Mouse (Mus musculus) liver, adult 2 months (tissue): Measurements from ENCODE around the gene Otos. TPM values are rescaled to one million over a fixed set of nuclear protein-coding genes. Genes with fewer than 3 reads are reported as not detected.

Experiments used
- DNase-seq: peaks from one replicate; pipeline ENCODE4 v3.0.0-alpha.2; 2011; ENCODE audit warnings: low read depth, low spot score; ENCODE audit errors: extremely low read depth
- H3K27ac ChIP-seq: fragments of 200-500 bp; replicated peaks from 2 replicates; pipeline ENCODE4 v1.5.1; 2012; ENCODE audit warnings: low read depth, mild to moderate bottlenecking, control low read depth, inconsistent platforms, low read length; ENCODE audit not compliant: insufficient read depth
- H3K27me3 ChIP-seq: fragments of 200-500 bp; 2 replicates; pipeline ENCODE4 v1.6.1; 2012; ENCODE audit warnings: mild to moderate bottlenecking, moderate library complexity, low read length, inconsistent platforms; ENCODE audit not compliant: control insufficient read depth, insufficient read depth
- H3K36me3 ChIP-seq: fragments of 200-500 bp; 2 replicates; pipeline ENCODE4 v1.6.1; 2012; ENCODE audit warnings: low read length, inconsistent platforms; ENCODE audit not compliant: control insufficient read depth, insufficient read depth
- H3K4me1 ChIP-seq: fragments of 200-500 bp; 2 replicates; pipeline ENCODE4 v1.6.1; 2011; ENCODE audit warnings: low read length; ENCODE audit not compliant: control insufficient read depth, insufficient read depth
- H3K4me3 ChIP-seq: fragments of 200-500 bp; 2 replicates; pipeline ENCODE4 v1.5.1; 2011; ENCODE audit warnings: low read depth, mild to moderate bottlenecking, control low read depth, low read length, moderate library complexity; ENCODE audit not compliant: insufficient read depth
- H3K79me2 ChIP-seq: fragments of 200-500 bp; 2 replicates; pipeline ENCODE4 v1.6.1; 2012; ENCODE audit warnings: inconsistent platforms, mild to moderate bottlenecking, low read length, moderate library complexity; ENCODE audit not compliant: control insufficient read depth, insufficient read depth
- H3K9ac ChIP-seq: fragments of 200-500 bp; 2 replicates; pipeline ENCODE4 v1.6.1; 2012; ENCODE audit warnings: low read depth, mild to moderate bottlenecking, control low read depth, inconsistent platforms, low read length
- CTCF ChIP-seq: fragments of 200-500 bp; IDR thresholded peaks from 2 replicates; pipeline ENCODE4 v1.5.1; 2011; ENCODE audit warnings: low read depth, low read length, control low read depth
- POLR2A ChIP-seq: fragments of 200-500 bp; IDR thresholded peaks from 2 replicates; pipeline ENCODE4 v1.6.1; 2011; ENCODE audit warnings: low read length, control low read depth; ENCODE audit not compliant: insufficient read depth; ENCODE audit errors: extremely low read depth
- WGBS: fragments of 180-500 bp; shearing (Covaris S2); methylation state at CpG from one replicate; pipeline ENCODE4 v1.1.7; 2018; 5-methylcytosine and 5-hydroxymethylcytosine counted together
- polyA plus RNA-seq: library from polyadenylated mRNA; depleted of rRNA; stranded (reverse); fragments of >200 nt; gene quantifications from 2 replicates; pipeline ENCODE4 v1.2.3, GENCODE M21; 2012; rRNA removed
- total RNA-seq: library from RNA; depleted of rRNA; stranded (reverse); fragments of >200 nt; gene quantifications from 2 replicates; pipeline ENCODE4 v1.2.3, GENCODE M21; 2014; rRNA removed

Gene Otos
- total and polyA plus RNA-seq, 2 experiments: not detected

DNA sequence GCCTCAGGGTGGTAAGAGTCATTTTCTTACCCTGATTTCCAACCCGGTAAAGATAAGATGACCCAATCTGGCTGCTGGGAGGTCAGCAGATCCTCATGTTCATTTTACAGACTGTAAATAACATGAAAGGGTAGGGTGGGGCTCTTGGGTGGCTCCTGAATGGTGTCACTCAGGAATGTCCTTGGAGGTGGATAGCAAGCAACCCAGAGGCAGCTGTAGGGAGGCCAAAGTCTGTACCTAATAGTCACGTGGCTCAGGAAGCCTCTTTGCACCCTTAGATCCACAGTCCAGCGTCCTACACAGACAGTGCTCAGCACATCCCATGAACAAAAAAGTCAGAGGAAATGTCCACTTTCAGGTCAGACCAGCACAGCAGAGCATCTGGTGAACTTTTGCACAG, 52.6 kb downstream of the Otos start:
- no peak for DNase-seq
- no peaks in the 10 kb centered on the region for H3K27me3 ChIP-seq
- no peaks in the 10 kb centered on the region for H3K79me2 ChIP-seq
- H3K4me3 ChIP-seq: no peak overlapping the region
- no peak overlapping the region for H3K27ac ChIP-seq
- TF ChIP-seq CTCF: no peak
- TF ChIP-seq POLR2A: no peak
- H3K9ac ChIP-seq: no peak overlapping the region
- H3K4me1 ChIP-seq: no peaks in the 10 kb centered on the region
- 75% methylated on average over 3 of the region's 3 CpGs for WGBS
- H3K36me3 ChIP-seq: no peaks in the 10 kb centered on the region

Other genes starting within 250 kb of the Otos start
- 111 and 126 TPM in 2 replicates for gene Ndufa10, start 175.0 kb downstream of the Otos start, total RNA-seq
- gene Ndufa10, start 175.0 kb downstream of the Otos start, polyA plus RNA-seq: 140 and 143 TPM in 2 replicates
- not detected in 2 replicates for gene Olfr1416, start 163.7 kb downstream of the Otos start, total RNA-seq
- not detected in 2 replicates for gene Olfr1416, start 163.7 kb downstream of the Otos start, polyA plus RNA-seq
- gene Olfr1415, start 152.7 kb downstream of the Otos start, total RNA-seq: not detected in 2 replicates
- gene Olfr1415, start 152.7 kb downstream of the Otos start, polyA plus RNA-seq: not detected in 2 replicates
- gene Olfr1414, start 130.2 kb downstream of the Otos start, total RNA-seq: not detected in 2 replicates
- gene Olfr1414, start 130.2 kb downstream of the Otos start, polyA plus RNA-seq: not detected in 2 replicates
- not detected in 2 replicates for gene Olfr1413, start 77.5 kb downstream of the Otos start, total RNA-seq
- gene Olfr1413, start 77.5 kb downstream of the Otos start, polyA plus RNA-seq: not detected in 2 replicates
- not detected in 2 replicates for gene Olfr1412, start 63.1 kb downstream of the Otos start, total RNA-seq
- gene Olfr1412, start 63.1 kb downstream of the Otos start, polyA plus RNA-seq: not detected in 2 replicates
- gene Olfr1411, start 54.4 kb downstream of the Otos start, total RNA-seq: not detected in 2 replicates
- gene Olfr1411, start 54.4 kb downstream of the Otos start, polyA plus RNA-seq: not detected in 2 replicates
- not detected in 2 replicates for gene Olfr1410, start 43.1 kb downstream of the Otos start, total RNA-seq
- gene Olfr1410, start 43.1 kb downstream of the Otos start, polyA plus RNA-seq: not detected in 2 replicates
- gene Olfr12, start 31.1 kb downstream of the Otos start, total RNA-seq: not detected in 2 replicates
- gene Olfr12, start 31.1 kb downstream of the Otos start, polyA plus RNA-seq: not detected in 2 replicates
- gene Cops9, start 6.9 kb downstream of the Otos start, total RNA-seq: 121 and 145 TPM in 2 replicates
- gene Cops9, start 6.9 kb downstream of the Otos start, polyA plus RNA-seq: 72.0 and 77.3 TPM in 2 replicates
- gene Gpc1, start 182.8 kb upstream of the Otos start, total RNA-seq: 0.92 and 1.2 TPM in 2 replicates
- gene Gpc1, start 182.8 kb upstream of the Otos start, polyA plus RNA-seq: 1.2 and 2.1 TPM in 2 replicates